Mouse (Mus musculus): Measurements from ENCODE around the gene Sel1l. TPM values are rescaled to one million over a fixed set of nuclear protein-coding genes. Genes with fewer than 3 reads are reported as not detected.

The Sel1l gene
- 10 to 100 TPM; 62.3 to 69.2 TPM for total RNA-seq (2021)

GRCm38 (mm10) chr12:91849045-91849467 lies at the start of gene Sel1l:
Sel1l (minus strand) TSS chr12:91849157.
- DNase-seq (ENCODE audit: low spot score) = peak; percentile 99
- intact Hi-C loops (cut with DNase I) = no loop called here

GRCm38 (mm10) chr12:91892622-91893560 lies 43.9 kb upstream of the Sel1l start:
- DNase-seq (ENCODE audit: low spot score) = no peak
- intact Hi-C loops (cut with DNase I) = no loop called here

GRCm38 (mm10) chr12:91880431-91880830 lies 31.5 kb upstream of the Sel1l start:
- no peak for DNase-seq (ENCODE audit: low spot score)
- intact Hi-C loops (cut with DNase I) = no loop called here

- no peak for DNase-seq (ENCODE audit: low spot score)
- intact Hi-C loops (cut with DNase I) = no loop called here
Observed at GRCm38 (mm10) chr12:91878912-91879250, 29.9 kb upstream of the Sel1l start.

- no peak for DNase-seq (ENCODE audit: low spot score)
- intact Hi-C loops (cut with DNase I) = no loop called here
Observed at GRCm38 (mm10) chr12:91878056-91878911, 29.3 kb upstream of the Sel1l start.

- DNase-seq (ENCODE audit: low spot score) = no peak
- intact Hi-C loops (cut with DNase I) = no loop called here
Observed at GRCm38 (mm10) chr12:91877646-91878045, 28.7 kb upstream of the Sel1l start.

GRCm38 (mm10) chr12:91870671-91871070 lies 21.7 kb upstream of the Sel1l start:
- intact Hi-C loops (cut with DNase I) = no loop called here
- no peak for DNase-seq (ENCODE audit: low spot score)

- intact Hi-C loops (cut with DNase I) = no loop called here
Observed at GRCm38 (mm10) chr12:91869352-91869751, 20.4 kb upstream of the Sel1l start.

GRCm38 (mm10) chr12:91854330-91854729 lies 5.4 kb upstream of the Sel1l start:
- no peak for DNase-seq (ENCODE audit: low spot score)
- intact Hi-C loops (cut with DNase I) = no loop called here

More at GRCm38 (mm10) chr12:91869352-91869751, 20.4 kb upstream of the Sel1l start:
- DNase-seq (ENCODE audit: low spot score) = no peak

GRCm38 (mm10) chr12:91848394-91849044 lies 438 bp downstream of the Sel1l start:
- intact Hi-C loops (cut with DNase I) = no loop called here
- DNase-seq (ENCODE audit: low spot score) = no peak

GRCm38 (mm10) chr12:91846038-91846437 lies 2.9 kb downstream of the Sel1l start:
- intact Hi-C loops (cut with DNase I) = no loop called here
- DNase-seq (ENCODE audit: low spot score) = no peak

- intact Hi-C loops (cut with DNase I) = no loop called here
- no peak for DNase-seq (ENCODE audit: low spot score)
Observed at GRCm38 (mm10) chr12:91845393-91845792, 3.6 kb downstream of the Sel1l start.

GRCm38 (mm10) chr12:91844542-91844941 lies 4.4 kb downstream of the Sel1l start:
- no peak for DNase-seq (ENCODE audit: low spot score)
- intact Hi-C loops (cut with DNase I) = no loop called here

- intact Hi-C loops (cut with DNase I) = no loop called here
Observed at GRCm38 (mm10) chr12:91843888-91844287, 5.1 kb downstream of the Sel1l start.

GRCm38 (mm10) chr12:91841714-91842113 lies 7.2 kb downstream of the Sel1l start:
- no peak for DNase-seq (ENCODE audit: low spot score)
- intact Hi-C loops (cut with DNase I) = no loop called here

More at GRCm38 (mm10) chr12:91843888-91844287, 5.1 kb downstream of the Sel1l start:
- no peak for DNase-seq (ENCODE audit: low spot score)

GRCm38 (mm10) chr12:91838261-91838660 lies 10.7 kb downstream of the Sel1l start:
- DNase-seq (ENCODE audit: low spot score) = no peak
- intact Hi-C loops (cut with DNase I) = no loop called here

GRCm38 (mm10) chr12:91837401-91838065 lies 11.4 kb downstream of the Sel1l start:
- no peak for DNase-seq (ENCODE audit: low spot score)
- intact Hi-C loops (cut with DNase I) = no loop called here

- no peak for DNase-seq (ENCODE audit: low spot score)
- intact Hi-C loops (cut with DNase I) = no loop called here
Observed at GRCm38 (mm10) chr12:91833939-91834333, 15.0 kb downstream of the Sel1l start.

GRCm38 (mm10) chr12:91833237-91833938 lies 15.6 kb downstream of the Sel1l start:
- DNase-seq (ENCODE audit: low spot score) = no peak
- intact Hi-C loops (cut with DNase I) = no loop called here

All from heart, postnatal 25 days (tissue).